Mouse (Mus musculus): ENCODE data around the gene Aim2.

- TF ChIP-seq POLR2A (IDR thresholded peaks at IDR 0.05; ENCODE audit: low read depth, low read length): no peak
- no peak for TF ChIP-seq CTCF (IDR thresholded peaks at IDR 0.05; ENCODE audit: extremely low read depth, insufficient read depth, insufficient read length, insufficient replicate concordance)
Observed at GRCm38 (mm10) chr1:173426345-173426744, 75.7 kb downstream of the Aim2 start.

Measured in spleen, adult 2 months (tissue).